Mouse (Mus musculus): ENCODE measurements at regions not wholly inside any gene's neighbourhood (a gene's known extent, or its start where the extent isn't known, plus 50 kb on each side); places are given as distances from the start of the nearest gene placed in this dataset.

DNA sequence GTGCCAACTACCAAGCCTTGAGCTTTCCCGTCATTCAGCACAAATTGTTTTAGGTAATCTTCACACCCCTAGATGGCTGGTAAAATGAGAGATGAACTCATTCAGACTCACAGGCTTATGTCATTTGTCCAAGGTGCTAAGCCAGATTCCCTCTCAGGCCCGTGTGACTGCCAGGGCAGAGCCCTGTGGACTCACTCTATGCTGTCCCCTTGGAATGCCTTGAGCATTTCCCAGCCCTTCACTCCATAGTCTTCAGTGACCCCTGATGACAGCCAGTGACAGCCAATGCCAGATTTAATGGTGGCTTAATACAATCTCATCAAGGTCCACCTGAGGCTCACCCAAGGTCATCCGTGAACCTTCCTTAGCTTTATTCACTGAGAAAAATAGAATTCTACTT is 270.2 kb upstream of the Jmjd1c start:
- no peak for TF ChIP-seq POLR2A (IDR thresholded peaks at IDR 0.05; ENCODE audit: borderline replicate concordance, extremely low read depth, low read depth, low read length)
- TF ChIP-seq CTCF (IDR thresholded peaks at IDR 0.05; ENCODE audit: insufficient read depth, low read length): no peak

Measured in lung, adult 2 months (tissue).